Mouse (Mus musculus) E14TG2a.4 (cell line): ENCODE data around the gene Fam129b.

Experiments
- CTCF ChIP-seq: conservative IDR thresholded peaks from 2 replicates; pipeline ENCODE4 v1.5.1; 2014; ENCODE audit warnings: low read length
- NANOG ChIP-seq: IDR thresholded peaks from 2 replicates; pipeline ENCODE4 v1.6.1; 2014; ENCODE audit warnings: borderline replicate concordance, low read length, mixed read lengths
- POU5F1 ChIP-seq: IDR thresholded peaks from 2 replicates; pipeline ENCODE4 v1.6.1; 2014; ENCODE audit warnings: low read length, borderline replicate concordance

- TF ChIP-seq CTCF (no peak), NANOG (no peak), POU5F1 (no peak)
Observed at GRCm38 (mm10) chr2:32918391-32918790, 42.5 kb downstream of the Fam129b start.
